Mouse (Mus musculus) right cerebral cortex, postnatal 36 days (tissue): ENCODE data around the gene Chac1.

Source experiments
- DNase-seq, 2 experiments: peaks; one replicate each; pipeline ENCODE4 v3.0.0; 2022; ENCODE audit warnings: low spot score in 2 of 2, mixed read lengths in 1 of 2

Chac1 gene

DNA sequence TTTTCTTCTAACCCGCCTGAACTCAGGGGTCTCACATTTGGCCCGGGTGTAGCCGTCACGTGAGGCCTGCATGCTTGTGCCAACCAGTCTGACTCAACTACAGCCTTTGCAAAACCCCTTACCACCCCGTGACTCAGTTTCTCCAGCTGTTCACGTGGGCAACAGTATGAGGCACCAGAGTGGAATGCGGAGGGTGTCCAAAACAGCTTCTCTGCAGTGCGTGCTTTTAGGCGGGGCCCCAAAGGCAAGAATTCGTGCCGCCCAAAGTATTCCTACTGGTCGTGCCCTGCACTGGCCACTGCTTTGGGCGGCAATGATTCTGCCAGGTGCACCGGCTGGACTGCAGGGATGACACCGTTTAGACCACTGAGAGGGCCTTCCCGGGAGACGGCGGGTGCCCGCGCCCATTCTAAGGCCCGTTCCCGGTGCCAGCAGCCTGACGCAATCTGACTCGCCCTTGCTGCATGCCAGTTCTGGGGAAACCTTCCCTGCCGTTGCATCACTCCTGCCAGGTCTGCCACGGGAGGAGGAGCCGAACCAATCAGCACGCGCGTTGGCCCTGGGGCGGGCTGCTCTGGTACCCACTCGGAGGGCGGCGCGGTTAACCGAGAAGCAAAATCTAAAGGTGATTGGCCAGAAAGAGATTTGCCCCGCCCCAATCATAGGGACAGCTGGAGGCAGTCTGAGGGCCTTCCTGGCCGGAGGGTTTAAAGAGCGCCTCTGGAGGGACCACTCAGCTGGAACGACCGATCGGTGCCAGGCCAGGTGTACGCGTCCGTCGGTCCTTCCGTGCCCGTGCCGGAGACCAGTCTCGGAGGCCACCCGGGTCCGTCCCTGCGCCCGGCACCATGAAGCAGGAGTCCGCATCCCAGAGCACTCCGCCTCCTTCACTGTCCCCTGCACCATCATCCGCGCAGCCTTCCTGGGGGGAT, at the start of gene Chac1:
Gene Chac1 (plus strand): TSS at position 675 of the 932 bp plus-strand sequence.
- DNase-seq, result peak; percentile 94 to 97

- no peak for DNase-seq
Measured at GRCm38 (mm10) chr2:119302876-119303275, 48.2 kb upstream of the Chac1 start.

DNA sequence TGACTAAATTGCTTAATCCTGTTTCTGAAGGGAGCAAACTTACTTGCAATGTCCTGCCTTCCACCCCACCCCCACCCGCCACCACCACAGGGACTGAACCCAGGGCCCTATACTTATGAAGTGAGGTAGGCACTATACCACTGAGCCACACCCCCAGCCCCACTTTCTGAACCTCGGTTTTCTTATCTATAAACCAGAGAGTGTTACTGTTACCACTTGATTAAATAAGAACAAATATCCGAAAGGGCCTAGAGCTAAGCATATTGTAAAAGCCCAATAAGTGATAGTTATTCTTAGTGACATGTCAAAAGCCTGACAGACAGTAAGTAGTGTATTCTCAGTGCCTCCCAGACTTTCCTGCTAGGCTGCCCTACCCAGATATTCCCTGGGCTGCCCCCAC, 46.6 kb upstream of the Chac1 start:
- no peak for DNase-seq

DNA sequence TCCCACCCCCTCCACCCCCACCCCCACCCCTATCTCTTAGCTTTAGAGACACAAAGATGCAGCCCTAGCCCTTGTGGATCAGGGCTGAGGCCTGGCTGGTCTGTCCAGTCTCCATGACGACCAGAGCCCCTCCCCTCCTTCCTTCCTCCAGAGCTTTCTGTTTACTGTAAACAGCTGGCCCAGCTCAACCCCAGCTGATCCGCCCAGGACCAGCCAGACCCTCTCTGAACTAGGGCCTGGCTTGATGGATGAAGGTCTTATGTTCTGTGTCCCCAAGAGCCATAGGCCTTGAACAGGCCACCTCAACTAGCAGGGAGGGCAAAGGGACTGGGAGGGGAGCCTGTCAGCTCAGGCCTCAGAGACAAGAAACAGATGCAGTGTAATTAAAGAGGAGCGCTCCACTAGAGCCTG, 46.2 kb upstream of the Chac1 start:
- DNase-seq, result no peak

DNA sequence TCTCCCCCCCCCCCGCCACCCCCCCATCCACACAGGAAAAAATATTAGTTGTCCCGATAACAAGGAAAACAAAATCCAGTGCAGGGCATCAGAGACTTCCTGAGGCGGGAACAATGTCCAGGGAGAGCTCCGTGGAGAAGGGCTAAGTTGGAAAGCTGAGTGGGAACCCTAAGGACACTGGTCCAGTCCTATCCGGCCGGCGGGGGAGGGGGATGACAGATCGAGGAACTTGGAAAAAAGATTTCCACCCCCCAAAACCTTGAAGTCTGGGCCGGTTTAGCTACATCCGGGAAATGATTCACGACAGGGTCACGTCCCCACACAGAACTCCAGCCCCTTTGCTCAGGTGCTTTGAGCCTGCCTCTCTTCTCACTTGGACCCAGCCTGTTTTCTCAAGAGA, 39.5 kb upstream of the Chac1 start:
- no peak for DNase-seq

- DNase-seq, result no peak
Measured at GRCm38 (mm10) chr2:119312380-119312958, 38.6 kb upstream of the Chac1 start.

DNA sequence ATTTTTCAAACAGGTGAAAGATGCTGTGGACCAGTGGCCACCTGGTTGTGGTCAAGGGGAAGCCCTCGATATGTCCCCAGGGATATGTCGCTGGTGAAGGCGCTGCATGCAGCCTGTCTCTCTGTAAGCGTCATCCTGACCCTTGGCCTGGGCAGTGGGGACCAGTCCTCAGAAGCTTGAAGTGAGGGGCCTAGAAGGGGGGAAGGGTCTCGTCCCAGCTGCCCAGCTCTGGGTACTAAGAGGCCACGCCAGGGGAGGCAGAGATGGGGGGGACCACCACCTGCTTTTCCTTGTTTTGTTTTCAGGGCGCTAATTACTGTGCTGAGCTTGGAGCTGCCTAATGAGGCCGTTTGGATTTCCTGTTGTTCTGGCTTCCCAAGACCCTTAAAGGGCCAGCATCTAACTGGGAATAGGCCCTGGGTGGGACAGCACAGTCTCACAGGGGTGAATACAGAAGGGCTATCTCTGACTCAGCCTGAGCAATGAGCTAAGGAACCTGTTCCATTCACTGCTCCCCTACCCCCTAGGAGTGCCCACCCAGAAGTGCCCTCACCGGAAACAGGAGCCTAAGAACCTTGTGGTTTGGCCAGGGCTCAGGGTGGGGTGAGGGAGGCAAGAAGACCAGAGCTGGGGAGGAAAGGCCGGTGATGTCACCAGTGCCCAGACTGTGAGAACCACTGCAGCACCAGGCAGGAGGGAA, 37.1 kb upstream of the Chac1 start:
- no peak for DNase-seq

GRCm38 (mm10) chr2:119314742-119315310, 36.2 kb upstream of the Chac1 start:
- DNase-seq, result no peak

DNA sequence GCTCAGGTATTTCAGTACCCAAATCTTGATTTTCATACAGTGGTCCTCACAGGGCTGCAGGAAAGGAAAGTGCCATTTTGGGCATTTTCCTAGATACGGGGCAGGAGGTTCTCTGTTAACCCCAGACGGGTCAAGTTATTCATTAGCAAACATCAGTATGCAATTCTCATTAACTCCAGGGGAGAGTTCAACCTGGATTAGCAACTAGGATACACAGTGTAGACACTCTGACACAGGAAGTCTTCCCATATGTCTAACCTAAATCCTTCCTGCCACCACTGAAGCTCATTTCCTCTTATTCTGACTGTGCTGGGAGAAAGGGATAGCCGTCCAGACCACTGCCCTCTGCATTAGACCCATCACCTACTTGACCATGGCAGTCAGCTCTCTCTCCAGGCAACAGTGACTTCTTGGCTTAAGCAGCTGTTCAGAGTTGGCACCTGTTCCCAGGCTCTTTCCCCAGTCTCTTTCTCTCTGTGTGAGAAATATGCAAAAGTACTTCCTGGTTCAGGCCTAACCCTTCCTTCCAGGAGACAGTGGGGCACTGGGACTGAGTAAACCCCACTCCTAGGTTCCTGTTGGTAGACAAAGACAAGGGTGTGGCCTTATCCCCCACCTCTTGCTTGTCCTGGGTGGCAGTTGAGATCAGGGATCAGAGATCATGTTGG, 32.9 kb upstream of the Chac1 start:
- DNase-seq, result no peak

DNA sequence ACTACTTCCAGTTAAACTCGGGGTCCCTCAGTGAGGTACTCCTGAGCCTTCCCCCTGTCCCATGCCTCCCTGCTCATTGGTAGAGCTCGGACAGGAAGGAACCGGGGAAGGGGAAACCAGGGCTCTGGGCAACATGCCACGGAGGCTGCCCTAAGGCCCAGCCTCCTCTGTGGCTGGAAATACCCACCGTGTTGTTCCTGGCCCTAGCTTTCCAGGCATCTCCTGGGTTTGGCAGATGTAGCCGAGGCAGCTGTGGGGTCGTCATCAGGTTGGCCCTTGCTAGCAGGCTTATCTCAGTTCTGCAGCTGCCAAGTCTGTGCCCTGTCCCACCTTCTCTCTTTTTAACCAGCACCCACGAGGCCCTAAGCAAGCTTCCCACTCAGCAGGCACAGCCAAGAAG, 30.5 kb upstream of the Chac1 start:
- no peak for DNase-seq

DNA sequence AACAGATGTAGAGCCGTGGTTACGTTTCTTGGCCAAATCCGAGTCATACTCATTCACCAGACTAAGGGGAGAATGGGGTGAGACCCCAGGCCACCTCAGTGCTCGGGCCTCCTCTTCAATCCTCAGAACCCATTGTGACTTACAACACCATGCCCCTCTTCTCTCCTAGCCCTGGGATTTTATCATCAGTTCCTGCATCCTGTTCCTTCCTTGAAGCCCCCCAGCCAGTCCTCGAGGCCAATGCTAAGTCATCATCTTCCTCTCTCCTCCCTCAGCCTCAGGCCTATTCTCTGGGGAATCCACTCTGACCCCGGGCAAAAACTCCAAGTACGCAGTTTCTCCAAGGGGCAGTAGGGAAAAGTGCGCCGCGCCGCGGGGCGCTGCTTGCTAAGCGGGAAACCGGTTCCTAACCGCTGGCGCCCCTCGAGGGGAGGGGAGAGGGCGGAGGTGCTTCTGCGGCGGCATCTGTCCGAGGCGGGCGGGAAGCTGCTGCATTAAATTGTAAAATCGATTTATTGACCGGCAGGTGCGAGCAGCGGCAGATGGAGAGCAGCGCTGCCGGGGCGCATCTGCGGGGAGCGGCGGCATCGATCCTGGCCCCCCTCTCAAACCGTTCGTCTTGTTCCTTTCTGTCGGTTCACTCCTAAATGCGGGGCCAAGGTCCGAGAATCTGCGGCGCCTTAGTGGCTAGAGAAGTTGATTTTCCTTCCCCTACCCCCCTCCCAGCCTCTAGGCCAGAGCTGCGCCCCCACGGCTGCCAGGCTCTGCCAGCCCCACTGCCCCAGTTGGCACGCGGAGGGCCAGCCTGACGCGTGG, 29.1 kb upstream of the Chac1 start:
- peak in 1 of 2 experiments; percentile 38 for DNase-seq

DNA sequence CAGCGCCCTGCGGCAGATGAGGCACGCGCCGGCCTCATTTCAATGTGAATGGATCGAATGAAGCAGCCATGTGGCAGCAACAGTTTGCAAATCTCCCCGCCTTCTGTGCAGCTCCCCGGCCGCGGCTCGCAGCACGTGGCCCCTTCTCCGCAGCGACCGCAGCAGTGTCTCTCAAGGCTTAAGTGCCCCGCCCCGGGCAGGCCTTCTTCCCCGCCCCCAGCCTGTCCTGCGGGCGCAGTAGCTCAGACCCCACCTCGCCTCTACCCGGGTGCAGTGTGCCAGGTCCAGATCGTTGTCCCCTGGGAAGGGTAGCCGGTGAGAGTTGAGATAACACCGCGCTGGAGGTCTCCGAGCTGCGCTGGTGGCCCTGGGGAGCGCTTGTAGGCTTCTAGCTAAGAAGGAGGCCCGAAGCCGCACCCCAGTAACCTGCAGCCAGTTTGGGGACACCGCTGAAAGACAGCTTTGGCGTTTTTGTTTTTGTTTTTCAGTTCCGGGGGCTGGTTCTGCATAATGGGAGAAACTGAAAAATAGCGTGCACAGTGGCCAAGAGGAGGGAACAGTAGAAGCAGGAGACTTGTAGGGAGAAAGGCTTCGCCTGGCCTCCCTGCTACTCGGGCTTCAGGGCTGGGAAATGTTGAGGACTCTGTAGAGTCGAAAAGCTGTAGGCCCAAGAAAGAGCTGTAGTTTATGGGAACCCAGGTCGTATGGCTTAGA, 28.3 kb upstream of the Chac1 start:
- DNase-seq, result peak in 1 of 2 experiments; percentile 45

DNA sequence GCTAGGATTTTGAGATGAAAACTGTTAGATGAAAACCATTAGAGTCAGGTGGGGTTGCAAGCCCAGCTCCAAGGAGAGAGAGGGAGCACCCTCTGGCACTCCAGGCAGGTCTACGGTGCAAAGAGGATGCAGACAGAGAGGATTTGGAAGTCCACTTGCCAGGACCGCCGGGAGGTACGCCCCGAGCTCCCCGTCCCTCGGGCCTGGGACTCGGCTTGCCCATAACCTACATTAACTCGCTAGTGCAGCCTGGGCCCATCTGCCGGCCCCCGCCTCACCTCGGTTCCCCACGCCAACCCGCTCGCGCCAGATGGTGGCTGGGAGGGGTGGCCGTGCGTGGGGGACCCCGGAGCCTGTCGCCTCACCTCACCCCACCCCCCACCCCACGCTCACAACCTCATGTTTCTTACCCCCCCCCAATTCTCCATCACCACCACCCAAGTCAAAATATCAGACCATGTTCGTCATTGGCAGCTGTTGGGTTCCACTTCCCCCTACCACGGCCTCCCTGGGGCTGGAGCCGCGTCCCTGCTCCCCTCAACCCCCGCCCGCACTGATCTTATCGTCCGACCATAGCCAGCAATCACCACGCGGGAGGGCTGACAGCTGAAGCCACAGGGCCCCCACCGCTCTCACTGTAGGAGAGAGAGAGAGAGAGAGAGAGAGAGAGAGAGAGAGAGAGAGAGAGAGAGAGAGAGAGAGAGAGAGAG, 27.0 kb upstream of the Chac1 start:
- no peak for DNase-seq

DNA sequence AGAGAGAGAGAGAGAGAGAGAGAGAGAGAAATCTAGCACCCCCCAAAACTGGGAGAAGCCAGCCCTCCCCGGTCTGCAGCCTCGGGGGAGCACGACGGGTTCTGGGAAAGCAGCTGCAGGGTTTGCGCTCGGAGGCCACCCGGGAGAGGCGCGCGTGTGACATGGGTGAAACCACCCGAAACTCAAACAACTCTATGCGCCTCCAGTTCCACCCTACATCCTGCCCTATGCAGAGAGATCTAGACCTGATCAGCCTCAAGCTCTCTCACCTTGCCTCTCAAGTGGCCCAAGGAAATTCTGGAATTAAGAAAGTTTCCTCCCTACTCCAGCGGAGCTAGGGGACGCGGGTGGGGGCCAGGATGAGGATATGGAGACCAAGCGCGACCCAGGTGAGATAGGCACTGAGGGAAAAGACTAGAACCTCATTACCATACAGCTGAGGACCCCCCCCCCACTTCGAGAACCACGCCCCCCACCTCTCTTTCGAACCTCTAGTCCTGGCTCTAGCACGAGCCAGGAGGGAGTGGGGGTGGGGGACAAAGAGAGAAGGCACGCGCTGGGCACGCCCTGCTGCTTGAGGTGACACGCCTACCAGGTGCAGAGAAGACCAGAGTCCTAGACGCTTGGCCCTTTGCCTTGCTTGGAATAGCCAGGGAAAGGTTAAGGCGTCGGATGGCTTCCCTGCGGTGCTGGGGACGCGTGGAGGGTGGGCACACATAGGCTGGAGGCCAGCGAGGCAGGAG, 26.3 kb upstream of the Chac1 start:
- no peak for DNase-seq

DNA sequence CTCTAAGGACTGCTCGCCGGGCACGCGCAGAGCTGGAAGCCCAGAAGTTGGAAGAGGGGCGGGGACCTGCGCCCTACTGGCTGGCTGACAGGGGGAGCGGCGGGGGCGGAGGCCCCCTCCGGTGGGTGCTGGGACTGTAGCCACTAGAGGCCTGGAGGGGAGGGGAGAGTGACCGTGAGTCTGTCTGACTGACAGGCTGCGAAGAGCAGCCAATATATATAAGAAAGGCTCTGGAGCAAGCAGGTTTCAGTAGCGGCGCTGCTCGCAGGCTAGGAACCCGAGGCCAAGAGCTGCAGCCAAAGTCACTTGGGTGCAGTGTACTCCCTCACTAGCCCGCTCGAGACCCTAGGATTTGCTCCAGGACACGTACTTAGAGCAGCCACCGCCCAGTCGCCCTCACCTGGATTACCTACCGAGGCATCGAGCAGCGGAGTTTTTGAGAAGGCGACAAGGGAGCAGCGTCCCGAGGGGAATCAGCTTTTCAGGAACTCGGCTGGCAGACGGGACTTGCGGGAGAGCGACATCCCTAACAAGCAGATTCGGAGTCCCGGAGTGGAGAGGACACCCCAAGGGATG, 25.4 kb upstream of the Chac1 start, which contains the start of gene Dll4:
Gene Dll4 (plus strand): TSS at position 217 of the 576 bp plus-strand sequence.
- DNase-seq, result no peak

- DNase-seq, result no peak
Measured at GRCm38 (mm10) chr2:119326161-119327101, 24.6 kb upstream of the Chac1 start.

DNA sequence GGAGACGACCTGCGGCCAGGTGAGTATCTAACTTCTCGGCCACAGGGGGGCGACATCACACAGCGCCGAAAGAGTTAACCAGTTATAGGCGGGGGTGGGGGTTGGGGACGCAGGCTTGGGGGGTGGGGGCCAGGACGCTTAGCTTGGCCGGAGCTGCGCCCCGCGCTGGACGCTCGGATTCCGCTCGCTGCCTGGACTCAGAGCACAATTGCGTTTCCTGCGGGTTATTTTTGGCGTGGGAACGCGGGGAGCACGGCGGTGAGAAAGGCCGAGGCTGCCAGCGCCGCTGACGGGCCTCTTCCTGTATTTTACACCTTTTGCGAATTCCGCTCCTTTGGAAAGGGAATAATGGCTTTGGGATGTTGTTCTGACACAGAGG, 23.9 kb upstream of the Chac1 start:
- DNase-seq, result no peak
